Mouse (Mus musculus): ENCODE data around the gene Arhgef18. TPM values are rescaled to one million over a fixed set of nuclear protein-coding genes. Genes with fewer than 3 reads are reported as not detected.

The Arhgef18 gene
- total RNA-seq, 4 experiments from 2014 or later = 38.6 to 45.6 (median 41.8) TPM

DNA sequence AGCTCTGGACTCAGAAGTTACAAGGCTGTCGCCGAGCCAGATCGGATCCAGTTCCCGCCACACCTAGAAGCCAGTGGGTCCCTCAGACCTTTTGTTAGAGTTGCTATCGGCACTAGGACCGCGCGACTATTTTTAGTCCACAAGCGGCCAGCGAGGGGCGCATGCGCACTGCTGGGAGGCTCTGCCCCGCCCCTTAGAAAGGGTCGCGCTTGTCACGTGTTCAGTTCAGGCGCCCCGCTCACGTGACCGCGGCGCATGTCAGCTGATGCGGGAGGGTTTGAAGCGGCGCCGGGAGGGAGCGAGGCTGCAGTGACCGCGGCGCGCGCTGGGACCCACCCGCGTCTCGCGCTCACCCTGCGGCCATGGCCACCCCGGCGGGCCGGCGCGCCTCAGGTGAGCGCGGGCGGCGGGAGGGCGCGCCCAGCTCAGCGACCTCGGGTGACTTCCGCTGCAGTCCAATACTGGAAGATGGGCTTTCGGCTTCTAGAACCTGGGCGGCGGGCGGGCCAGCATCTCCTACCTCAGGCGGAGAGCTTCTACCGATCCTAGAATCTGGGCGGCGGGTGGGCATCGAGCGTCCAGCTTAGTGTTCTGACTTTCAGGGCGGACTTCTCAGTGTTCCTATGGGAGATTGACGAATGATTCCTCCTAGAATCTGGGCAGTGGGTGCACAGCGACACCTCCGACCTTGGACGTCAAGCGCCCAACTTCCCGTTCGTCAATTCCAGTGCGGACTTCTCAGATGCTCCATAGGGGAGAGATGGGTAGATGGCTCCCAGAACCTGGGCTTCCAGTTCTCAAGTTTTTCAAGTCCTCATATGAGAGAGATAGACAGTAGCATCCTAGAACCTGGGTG, 107.7 kb downstream of the Arhgef18 start, which contains the start of gene Mcoln1:
Gene Mcoln1 (plus strand): TSS at position 223 of the 856 bp plus-strand sequence.
- peak; percentile 96 to 97 for DNase-seq (ENCODE audit: low spot score in 2 of 2)

DNA sequence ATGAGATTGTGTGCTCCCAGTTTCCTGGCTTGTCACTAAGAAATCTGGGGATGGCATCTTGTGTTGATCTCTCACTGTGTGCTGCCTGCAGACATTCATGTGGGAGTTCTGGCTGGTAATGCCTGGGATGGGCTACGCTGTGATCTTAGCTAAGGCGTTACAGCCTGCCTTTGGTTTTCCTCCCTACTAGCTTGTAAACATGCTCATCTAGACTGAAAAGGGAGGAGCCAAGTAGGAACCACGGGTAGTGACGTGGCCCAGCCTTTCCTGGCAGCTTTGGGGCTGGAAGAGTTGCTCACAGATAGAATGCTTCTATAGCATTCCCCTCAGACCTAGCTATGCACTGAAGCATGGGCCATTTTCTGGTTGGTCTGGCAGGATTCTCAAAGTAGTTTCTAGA, 109.4 kb downstream of the Arhgef18 start:
- DNase-seq (ENCODE audit: low spot score in 2 of 2) = no peak

Other genes with a start within 250 kb of the Arhgef18 start
- 10 to 100 TPM; 45.9 to 54.0 (median 51.3) TPM for gene Insr, start 113.4 kb upstream of the Arhgef18 start, total RNA-seq (2022)
- gene A430078G23Rik, start 39.6 kb upstream of the Arhgef18 start, total RNA-seq (2022) = not detected
- gene Pex11g, start 74.7 kb downstream of the Arhgef18 start, total RNA-seq (2022) = 1 to 10 TPM in 1 of 4 experiments, under 1 TPM in 3; 0.41 to 1.0 (median 0.90) TPM
- under 1 TPM in 1 of 4 experiments, not detected in 3; 0.30 TPM for gene Tex45, start 77.9 kb downstream of the Arhgef18 start, total RNA-seq (2022)
- 10 to 100 TPM; 30.8 to 36.0 (median 31.9) TPM for gene Zfp358, start 100.1 kb downstream of the Arhgef18 start, total RNA-seq (2022)
- gene Mcoln1, start 107.5 kb downstream of the Arhgef18 start, total RNA-seq (2022) = 100 to 1,000 TPM in 1 of 4 experiments, 10 to 100 TPM in 3; 85.3 to 100 (median 94.8) TPM
- 10 to 100 TPM; 62.6 to 70.7 (median 67.0) TPM for gene Pnpla6, start 122.4 kb downstream of the Arhgef18 start, total RNA-seq (2022)
- gene C330021F23Rik, start 175.0 kb downstream of the Arhgef18 start, total RNA-seq (2022) = not detected
- gene Camsap3, start 194.3 kb downstream of the Arhgef18 start, total RNA-seq (2022) = 10 to 100 TPM; 29.0 to 34.2 (median 32.6) TPM
- gene Xab2, start 228.3 kb downstream of the Arhgef18 start, total RNA-seq (2022) = 10 to 100 TPM; 38.1 to 41.5 (median 40.5) TPM
- gene Pet100, start 228.5 kb downstream of the Arhgef18 start, total RNA-seq (2022) = 10 to 100 TPM; 55.9 to 90.3 (median 75.7) TPM
- not detected for gene Pcp2, start 232.5 kb downstream of the Arhgef18 start, total RNA-seq (2022)
- 10 to 100 TPM; 55.4 to 80.3 (median 63.3) TPM for gene Stxbp2, start 237.9 kb downstream of the Arhgef18 start, total RNA-seq (2022)